Mouse (Mus musculus) embryo, embryonic 10 days (tissue): ENCODE results near the gene Dppa4.

Experiments used
- DNase-seq: peaks from one replicate; pipeline ENCODE4 v3.0.0-alpha.2; 2015; ENCODE audit warnings: low spot score

Dppa4 gene

GRCm38 (mm10) chr16:48323602-48324345, 40.2 kb downstream of the Dppa4 start:
- DNase-seq: no peak

GRCm38 (mm10) chr16:48326903-48327302, 43.4 kb downstream of the Dppa4 start:
- peak; percentile 63 for DNase-seq

- no peak for DNase-seq
Measured at GRCm38 (mm10) chr16:48328420-48328819, 44.9 kb downstream of the Dppa4 start.

GRCm38 (mm10) chr16:48331822-48332221, 48.3 kb downstream of the Dppa4 start:
- DNase-seq: no peak

GRCm38 (mm10) chr16:48335326-48335725, 51.8 kb downstream of the Dppa4 start:
- DNase-seq: no peak
